Mouse (Mus musculus) MEL (cell line): Measurements from ENCODE around the gene Xkr7.

Experiments used
- CTCF ChIP-seq, 3 experiments: IDR thresholded peaks in 2 of 3; conservative IDR thresholded peaks in 1 of 3; 2 replicates each; pipeline ENCODE4 v1.5.1; 2011 to 2012; ENCODE audit warnings: low read length in 3 of 3, low read depth in 2 of 3, mild to moderate bottlenecking in 2 of 3, improper control_type of control experiment in 1 of 3, inconsistent platforms in 1 of 3, mixed read lengths in 1 of 3, moderate library complexity in 1 of 3; ENCODE audit not compliant: control insufficient read depth in 1 of 3, insufficient read depth in 1 of 3, poor library complexity in 1 of 3, severe bottlenecking in 1 of 3
- GATA1 ChIP-seq: IDR thresholded peaks from 2 replicates; pipeline ENCODE4 v1.6.1; 2011; ENCODE audit warnings: low read depth, low read length, improper control_type of control experiment
- NRF1 ChIP-seq: IDR thresholded peaks from 2 replicates; pipeline ENCODE4 v1.6.1; 2014; ENCODE audit warnings: low read depth, mild to moderate bottlenecking, inconsistent platforms, low read length, improper control_type of control experiment, moderate library complexity; ENCODE audit not compliant: poor library complexity, insufficient read depth, severe bottlenecking
- POLR2A ChIP-seq, 2 experiments: IDR thresholded peaks; 2 replicates each; pipeline ENCODE4 v1.6.1; 2011 to 2012; ENCODE audit warnings: low read length in 2 of 2, mild to moderate bottlenecking in 2 of 2, control low read depth in 1 of 2, improper control_type of control experiment in 1 of 2, low read depth in 1 of 2, moderate library complexity in 1 of 2; ENCODE audit not compliant: control insufficient read depth in 1 of 2, insufficient read depth in 1 of 2, poor library complexity in 1 of 2
- POLR2AphosphoS2 ChIP-seq: IDR thresholded peaks from 2 replicates; pipeline ENCODE4 v1.6.1; 2011; ENCODE audit warnings: low read length, improper control_type of control experiment
- TAL1 ChIP-seq: IDR thresholded peaks from 2 replicates; pipeline ENCODE4 v1.6.1; 2012; ENCODE audit warnings: mild to moderate bottlenecking, inconsistent platforms, low read length, moderate library complexity, mixed read lengths
- USF2 ChIP-seq, 2 experiments: IDR thresholded peaks; 2 replicates each; pipeline ENCODE4 v1.6.1; 2011 to 2012; ENCODE audit warnings: improper control_type of control experiment in 2 of 2, low read length in 2 of 2, borderline replicate concordance in 1 of 2, inconsistent platforms in 1 of 2, low read depth in 1 of 2, mild to moderate bottlenecking in 1 of 2; ENCODE audit not compliant: insufficient read depth in 1 of 2
- ZMIZ1 ChIP-seq: IDR thresholded peaks from 2 replicates; pipeline ENCODE4 v1.6.1; 2012; ENCODE audit warnings: low read depth, mild to moderate bottlenecking, inconsistent platforms, low read length, improper control_type of control experiment, moderate library complexity
- ZNF384 ChIP-seq: IDR thresholded peaks from 2 replicates; pipeline ENCODE4 v1.6.1; 2012; ENCODE audit warnings: low read depth, mild to moderate bottlenecking, inconsistent platforms, low read length, improper control_type of control experiment

DNA sequence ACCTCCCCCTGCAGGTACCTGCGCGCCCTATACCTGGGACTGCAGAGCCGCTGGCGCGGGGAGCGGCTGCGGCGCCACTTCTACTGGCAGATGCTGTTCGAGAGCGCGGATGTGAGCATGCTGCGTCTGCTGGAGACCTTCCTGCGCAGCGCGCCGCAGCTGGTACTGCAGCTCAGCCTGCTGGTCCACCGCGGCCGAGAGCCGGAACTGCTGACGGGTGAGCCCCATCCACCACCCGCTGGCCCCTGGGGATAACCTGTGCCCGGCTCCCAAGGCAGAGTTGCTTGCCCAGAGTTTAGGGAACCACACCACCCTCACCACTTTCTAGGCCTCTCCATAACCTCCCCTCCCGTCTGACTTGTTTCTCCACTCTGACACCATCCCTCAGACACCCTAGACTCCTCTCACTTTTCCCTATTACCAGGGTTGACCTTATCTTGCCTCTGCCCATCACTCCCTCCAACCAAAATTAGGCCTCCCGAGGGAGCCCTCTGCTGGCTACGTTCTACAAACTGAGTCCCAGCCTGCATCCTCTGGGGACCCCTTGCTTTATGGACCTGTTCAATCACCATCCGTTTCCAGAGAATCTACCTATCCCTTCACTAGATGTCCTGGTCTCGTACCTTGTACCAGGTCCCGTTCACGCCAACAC, 21.2 kb downstream of the Xkr7 start:
- TF ChIP-seq ZNF384: no peak
- TF ChIP-seq ZMIZ1: no peak
- TF ChIP-seq CTCF (IDR thresholded peaks at IDR 0.05 in 2 of 3, conservative IDR thresholded peaks at IDR 0.05 in 1 of 3; ENCODE audit: control insufficient read depth in 1 of 3, insufficient read depth in 1 of 3, low read depth in 2 of 3, low read length in 3 of 3, poor library complexity in 1 of 3, severe bottlenecking in 1 of 3): no peak; a peak in 1 of 6 replicates
- TF ChIP-seq USF2 (IDR thresholded peaks at IDR 0.05; ENCODE audit: borderline replicate concordance in 1 of 2, insufficient read depth in 1 of 2, low read depth in 1 of 2, low read length in 2 of 2): no peak
- no peak for TF ChIP-seq TAL1
- TF ChIP-seq GATA1: no peak
- no peak for TF ChIP-seq NRF1
- no peak for TF ChIP-seq POLR2AphosphoS2
- no peak for TF ChIP-seq POLR2A (IDR thresholded peaks at IDR 0.05; ENCODE audit: control insufficient read depth in 1 of 2, insufficient read depth in 1 of 2, low read depth in 1 of 2, low read length in 2 of 2, poor library complexity in 1 of 2)
